Mouse (Mus musculus): ENCODE measurements around the gene Cldn18. TPM values are rescaled to one million over a fixed set of nuclear protein-coding genes. Genes with fewer than 3 reads are reported as not detected.

Cldn18 gene
- polyA plus RNA-seq, 1 experiment from 2014 or later = not detected

GRCm38 (mm10) chr9:99694961-99695360, 22.1 kb downstream of the Cldn18 start:
- Histone ChIP-seq H3K36me3 (ENCODE audit: control insufficient read depth, insufficient read depth) (no peaks in the 10 kb centered on the region), H3K27ac (ENCODE audit: low read length) (no peak overlapping the region), H3K9ac (replicated peaks; ENCODE audit: low read depth, low read length) (no peak overlapping the region), H3K4me3 (replicated peaks; ENCODE audit: low read length) (no peak overlapping the region), H3K4me2 (ENCODE audit: low read length) (no peak overlapping the region), H3K27me3 (replicated peaks; ENCODE audit: control insufficient read depth, insufficient read depth, low read length) (no peaks in the 10 kb centered on the region), H3K9me3 (ENCODE audit: control insufficient read depth, low read length) (no peaks in the 10 kb centered on the region), H3K4me1 (replicated peaks; ENCODE audit: control insufficient read depth, insufficient read depth, low read length) (no peaks in the 10 kb centered on the region)
- ATAC-seq = no peak
- 68% methylated on average over 7 of the region's 7 CpGs for WGBS

DNA sequence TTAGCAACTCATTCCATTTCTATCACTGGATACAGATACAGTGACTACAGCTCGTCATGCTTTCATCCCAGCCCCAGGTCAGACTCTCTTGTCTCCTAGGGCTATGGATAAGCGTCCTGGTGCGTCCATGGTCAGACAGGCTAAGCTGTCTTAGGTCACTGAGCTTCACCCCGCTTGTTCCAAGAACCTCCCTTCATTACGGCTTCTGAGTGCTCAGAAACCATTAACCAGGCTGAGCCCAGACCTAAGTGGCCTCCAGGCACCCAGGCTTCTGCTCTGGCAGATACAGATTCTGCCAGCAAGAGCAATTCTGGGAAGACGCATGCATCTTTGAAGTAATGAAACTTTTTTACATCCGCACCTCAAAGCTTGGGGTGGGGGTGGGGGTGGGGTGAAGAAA, 26.7 kb downstream of the Cldn18 start:
- peaks cover 1% of the 10 kb centered on the region; the same call in 1 of the 2 replicates for H3K4me1 ChIP-seq (replicated peaks; ENCODE audit: control insufficient read depth, insufficient read depth, low read length)
- H3K27me3 ChIP-seq (replicated peaks; ENCODE audit: control insufficient read depth, insufficient read depth, low read length) = no peaks in the 10 kb centered on the region
- H3K9me3 ChIP-seq (ENCODE audit: control insufficient read depth, low read length) = no peaks in the 10 kb centered on the region
- H3K27ac ChIP-seq (ENCODE audit: low read length) = no peak overlapping the region
- no peak overlapping the region for H3K9ac ChIP-seq (replicated peaks; ENCODE audit: low read depth, low read length)
- H3K4me3 ChIP-seq (replicated peaks; ENCODE audit: low read length) = no peak overlapping the region
- no peak overlapping the region for H3K4me2 ChIP-seq (ENCODE audit: low read length)
- ATAC-seq = no peak
- no peaks in the 10 kb centered on the region for H3K36me3 ChIP-seq (ENCODE audit: control insufficient read depth, insufficient read depth)
- 85% methylated on average over 7 of the region's 7 CpGs for WGBS

- Histone ChIP-seq H3K9me3 (ENCODE audit: control insufficient read depth, low read length) (no peaks in the 10 kb centered on the region), H3K4me3 (replicated peaks; ENCODE audit: low read length) (no peak overlapping the region), H3K27ac (ENCODE audit: low read length) (no peak overlapping the region), H3K4me1 (replicated peaks; ENCODE audit: control insufficient read depth, insufficient read depth, low read length) (peaks cover 7% of the 10 kb centered on the region), H3K9ac (replicated peaks; ENCODE audit: low read depth, low read length) (no peak overlapping the region), H3K27me3 (replicated peaks; ENCODE audit: control insufficient read depth, insufficient read depth, low read length) (no peaks in the 10 kb centered on the region), H3K4me2 (ENCODE audit: low read length) (no peak overlapping the region), H3K36me3 (ENCODE audit: control insufficient read depth, insufficient read depth) (no peaks in the 10 kb centered on the region)
- no peak for ATAC-seq
- WGBS = 93% methylated on average over 5 of the region's 5 CpGs
These were observed 27.3 kb downstream of the Cldn18 start for GRCm38 (mm10) chr9:99689796-99690195.

GRCm38 (mm10) chr9:99685536-99686231, 31.4 kb downstream of the Cldn18 start:
- no peak overlapping the region for H3K4me3 ChIP-seq (replicated peaks; ENCODE audit: low read length)
- ATAC-seq = no peak
- 87% methylated on average over 5 of the region's 5 CpGs for WGBS
- H3K9me3 ChIP-seq (ENCODE audit: control insufficient read depth, low read length) = no peaks in the 10 kb centered on the region
- H3K27ac ChIP-seq (ENCODE audit: low read length) = no peak overlapping the region
- H3K27me3 ChIP-seq (replicated peaks; ENCODE audit: control insufficient read depth, insufficient read depth, low read length) = no peaks in the 10 kb centered on the region
- H3K36me3 ChIP-seq (ENCODE audit: control insufficient read depth, insufficient read depth) = no peaks in the 10 kb centered on the region
- no peak overlapping the region for H3K4me2 ChIP-seq (ENCODE audit: low read length)
- H3K4me1 ChIP-seq (replicated peaks; ENCODE audit: control insufficient read depth, insufficient read depth, low read length) = peaks cover 14% of the 10 kb centered on the region
- H3K9ac ChIP-seq (replicated peaks; ENCODE audit: low read depth, low read length) = no peak overlapping the region

GRCm38 (mm10) chr9:99685061-99685521, 32.0 kb downstream of the Cldn18 start:
- ATAC-seq = peak; percentile 73
- Histone ChIP-seq H3K27me3 (replicated peaks; ENCODE audit: control insufficient read depth, insufficient read depth, low read length) (no peaks in the 10 kb centered on the region), H3K27ac (ENCODE audit: low read length) (no peak overlapping the region)

GRCm38 (mm10) chr9:99681980-99682570, 35.0 kb downstream of the Cldn18 start:
- H3K9ac ChIP-seq (replicated peaks; ENCODE audit: low read depth, low read length) = no peak overlapping the region
- peak overlapping the region; percentile 22; the same call in 1 of the 2 replicates for H3K4me2 ChIP-seq (ENCODE audit: low read length)
- H3K4me3 ChIP-seq (replicated peaks; ENCODE audit: low read length) = no peak overlapping the region
- no peak overlapping the region for H3K27ac ChIP-seq (ENCODE audit: low read length)
- no peaks in the 10 kb centered on the region for H3K9me3 ChIP-seq (ENCODE audit: control insufficient read depth, low read length)
- H3K4me1 ChIP-seq (replicated peaks; ENCODE audit: control insufficient read depth, insufficient read depth, low read length) = peaks cover 14% of the 10 kb centered on the region
- 55% methylated on average over 21 of the region's 21 CpGs for WGBS
- peak; percentile 63; the same call in 1 of the 2 replicates for ATAC-seq
- no peaks in the 10 kb centered on the region for H3K27me3 ChIP-seq (replicated peaks; ENCODE audit: control insufficient read depth, insufficient read depth, low read length)
- H3K36me3 ChIP-seq (ENCODE audit: control insufficient read depth, insufficient read depth) = no peaks in the 10 kb centered on the region

More at GRCm38 (mm10) chr9:99685061-99685521, 32.0 kb downstream of the Cldn18 start:
- 68% methylated on average over 5 of the region's 5 CpGs for WGBS
- H3K9me3 ChIP-seq (ENCODE audit: control insufficient read depth, low read length) = no peaks in the 10 kb centered on the region
- H3K4me1 ChIP-seq (replicated peaks; ENCODE audit: control insufficient read depth, insufficient read depth, low read length) = peaks cover 14% of the 10 kb centered on the region
- H3K9ac ChIP-seq (replicated peaks; ENCODE audit: low read depth, low read length) = no peak overlapping the region
- H3K4me3 ChIP-seq (replicated peaks; ENCODE audit: low read length) = no peak overlapping the region
- H3K36me3 ChIP-seq (ENCODE audit: control insufficient read depth, insufficient read depth) = no peaks in the 10 kb centered on the region
- H3K4me2 ChIP-seq (ENCODE audit: low read length) = no peak overlapping the region

- Histone ChIP-seq H3K27me3 (replicated peaks; ENCODE audit: control insufficient read depth, insufficient read depth, low read length) (no peaks in the 10 kb centered on the region), H3K9ac (replicated peaks; ENCODE audit: low read depth, low read length) (no peak overlapping the region), H3K4me3 (replicated peaks; ENCODE audit: low read length) (no peak overlapping the region), H3K4me1 (replicated peaks; ENCODE audit: control insufficient read depth, insufficient read depth, low read length) (no peaks in the 10 kb centered on the region), H3K27ac (ENCODE audit: low read length) (no peak overlapping the region), H3K9me3 (ENCODE audit: control insufficient read depth, low read length) (no peaks in the 10 kb centered on the region), H3K4me2 (ENCODE audit: low read length) (no peak overlapping the region), H3K36me3 (ENCODE audit: control insufficient read depth, insufficient read depth) (no peaks in the 10 kb centered on the region)
- WGBS = 92% methylated on average over 3 of the region's 3 CpGs
- ATAC-seq = no peak
These were observed 41.4 kb downstream of the Cldn18 start for GRCm38 (mm10) chr9:99675714-99676113.

DNA sequence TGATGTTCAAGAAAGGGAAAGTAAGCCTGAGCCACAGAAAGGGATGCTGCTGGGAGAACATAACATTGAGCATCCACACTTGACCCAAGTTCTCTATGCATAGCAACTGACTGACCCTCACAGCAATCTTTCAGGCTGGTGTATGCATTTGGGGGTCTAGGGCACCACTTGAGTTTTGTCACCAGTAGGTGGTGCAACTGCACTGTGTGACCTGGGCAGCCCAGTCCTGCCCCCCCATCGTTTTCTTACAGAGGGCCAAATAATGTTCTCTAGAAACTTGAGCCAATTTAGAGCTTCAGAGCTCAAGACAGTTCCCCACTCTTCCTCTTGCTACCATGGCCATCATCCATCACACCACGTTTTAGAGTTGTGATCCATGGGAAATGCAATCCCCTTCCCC, 45.5 kb downstream of the Cldn18 start:
- H3K27me3 ChIP-seq (replicated peaks; ENCODE audit: control insufficient read depth, insufficient read depth, low read length) = no peaks in the 10 kb centered on the region
- WGBS = 28% methylated on average over 2 of the region's 2 CpGs
- peaks cover 14% of the 10 kb centered on the region for H3K36me3 ChIP-seq (ENCODE audit: control insufficient read depth, insufficient read depth)
- no peaks in the 10 kb centered on the region for H3K4me1 ChIP-seq (replicated peaks; ENCODE audit: control insufficient read depth, insufficient read depth, low read length)
- H3K4me3 ChIP-seq (replicated peaks; ENCODE audit: low read length) = no peak overlapping the region
- H3K27ac ChIP-seq (ENCODE audit: low read length) = no peak overlapping the region
- H3K9ac ChIP-seq (replicated peaks; ENCODE audit: low read depth, low read length) = no peak overlapping the region
- H3K4me2 ChIP-seq (ENCODE audit: low read length) = no peak overlapping the region
- no peak for ATAC-seq
- no peaks in the 10 kb centered on the region for H3K9me3 ChIP-seq (ENCODE audit: control insufficient read depth, low read length)

DNA sequence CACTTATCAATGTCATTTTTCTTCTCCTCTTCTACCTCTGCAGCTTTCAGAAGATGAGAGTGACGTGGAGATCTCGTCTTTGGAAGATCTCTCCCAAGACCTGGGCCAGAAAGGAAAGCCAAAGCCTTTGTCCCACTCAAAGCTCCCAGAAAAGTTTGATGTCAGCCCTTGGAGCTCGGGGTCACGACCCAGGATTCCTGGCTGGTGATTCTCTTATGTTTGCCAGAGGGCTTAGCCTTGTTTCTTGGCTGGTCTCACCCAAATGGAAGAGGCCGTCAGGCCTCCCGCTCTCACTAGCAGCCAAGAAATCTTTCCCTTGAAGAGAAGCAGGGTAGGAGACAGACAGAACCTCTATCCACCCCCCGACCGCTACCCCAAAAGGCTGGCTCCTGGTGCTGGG, 49.5 kb downstream of the Cldn18 start:
- H3K9ac ChIP-seq (replicated peaks; ENCODE audit: low read depth, low read length) = no peak overlapping the region
- no peak overlapping the region for H3K4me3 ChIP-seq (replicated peaks; ENCODE audit: low read length)
- 88% methylated on average over 8 of the region's 8 CpGs for WGBS
- no peaks in the 10 kb centered on the region for H3K4me1 ChIP-seq (replicated peaks; ENCODE audit: control insufficient read depth, insufficient read depth, low read length)
- no peaks in the 10 kb centered on the region for H3K27me3 ChIP-seq (replicated peaks; ENCODE audit: control insufficient read depth, insufficient read depth, low read length)
- peaks cover 14% of the 10 kb centered on the region for H3K36me3 ChIP-seq (ENCODE audit: control insufficient read depth, insufficient read depth)
- no peaks in the 10 kb centered on the region for H3K9me3 ChIP-seq (ENCODE audit: control insufficient read depth, low read length)
- H3K27ac ChIP-seq (ENCODE audit: low read length) = no peak overlapping the region
- ATAC-seq = no peak
- no peak overlapping the region for H3K4me2 ChIP-seq (ENCODE audit: low read length)
